Mouse (Mus musculus): Measurements from ENCODE around the gene Cxcl13. TPM values are rescaled to one million over a fixed set of nuclear protein-coding genes. Genes with fewer than 3 reads are reported as not detected.

Cxcl13 gene
- polyA plus RNA-seq, 1 experiment from 2014 or later = not detected

GRCm38 (mm10) chr5:95997276-95997675 lies 40.5 kb downstream of the Cxcl13 start:
- Histone ChIP-seq H3K36me3 (ENCODE audit: poor library complexity, severe bottlenecking) (no peaks in the 10 kb centered on the region), H3K9me3 (replicated peaks) (no peaks in the 10 kb centered on the region), H3K27me3 (no peaks in the 10 kb centered on the region), H3K4me2 (no peak overlapping the region), H3K4me1 (no peaks in the 10 kb centered on the region), H3K27ac (no peak overlapping the region), H3K9ac (no peak overlapping the region), H3K4me3 (no peak overlapping the region)
- 39% methylated on average over 3 of the region's 3 CpGs for WGBS
- ATAC-seq = peak; percentile 77

DNA sequence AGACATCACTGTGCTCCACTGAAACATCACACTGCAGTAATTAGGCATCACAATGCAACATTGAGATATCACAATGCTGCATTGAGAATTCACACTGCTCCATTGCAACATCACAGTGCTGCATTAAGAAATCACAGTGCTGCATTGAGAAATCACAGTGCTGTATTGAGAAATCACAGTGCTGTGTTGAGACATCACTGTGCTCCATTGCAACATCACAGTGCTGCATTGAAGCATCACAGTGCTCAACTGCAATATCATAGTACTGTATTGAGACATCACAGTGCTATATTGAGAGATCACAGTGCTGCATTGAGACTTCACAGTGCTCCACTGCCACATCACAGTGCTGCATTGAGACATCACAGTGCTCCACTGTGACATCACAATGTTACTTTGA lies 46.6 kb downstream of the Cxcl13 start:
- no peak for ATAC-seq
- H3K36me3 ChIP-seq (ENCODE audit: poor library complexity, severe bottlenecking) = no peaks in the 10 kb centered on the region
- H3K27me3 ChIP-seq = no peaks in the 10 kb centered on the region
- no peak overlapping the region for H3K9ac ChIP-seq
- H3K4me1 ChIP-seq = no peaks in the 10 kb centered on the region
- no peak overlapping the region for H3K27ac ChIP-seq
- H3K4me2 ChIP-seq = no peak overlapping the region
- H3K4me3 ChIP-seq = no peak overlapping the region
- H3K9me3 ChIP-seq (replicated peaks) = no peaks in the 10 kb centered on the region

GRCm38 (mm10) chr5:96008274-96008842 lies 51.6 kb downstream of the Cxcl13 start:
- Histone ChIP-seq H3K36me3 (ENCODE audit: poor library complexity, severe bottlenecking) (no peaks in the 10 kb centered on the region), H3K4me1 (no peaks in the 10 kb centered on the region), H3K4me3 (no peak overlapping the region), H3K27ac (no peak overlapping the region), H3K27me3 (no peaks in the 10 kb centered on the region), H3K9ac (no peak overlapping the region), H3K9me3 (replicated peaks) (no peaks in the 10 kb centered on the region), H3K4me2 (no peak overlapping the region)
- 83% methylated on average over 7 of the region's 7 CpGs for WGBS
- ATAC-seq = no peak

GRCm38 (mm10) chr5:96009076-96009475 lies 52.3 kb downstream of the Cxcl13 start:
- WGBS = 75% methylated on average over 1 of the region's 1 CpGs
- no peaks in the 10 kb centered on the region for H3K4me1 ChIP-seq
- H3K36me3 ChIP-seq (ENCODE audit: poor library complexity, severe bottlenecking) = no peaks in the 10 kb centered on the region
- H3K4me3 ChIP-seq = no peak overlapping the region
- H3K27ac ChIP-seq = no peak overlapping the region
- no peak overlapping the region for H3K4me2 ChIP-seq
- no peak overlapping the region for H3K9ac ChIP-seq
- no peaks in the 10 kb centered on the region for H3K27me3 ChIP-seq
- H3K9me3 ChIP-seq (replicated peaks) = no peaks in the 10 kb centered on the region
- ATAC-seq = no peak

Other genes with a start within 250 kb of the Cxcl13 start
- not detected in 2 replicates for gene Gm7978, start 220.8 kb upstream of the Cxcl13 start, polyA plus RNA-seq (2015; fragmentation: Nextera tagmentation; extraction: Ambion mirVana)
- not detected in 2 replicates for gene Gm7982, start 214.9 kb upstream of the Cxcl13 start, polyA plus RNA-seq (2015; fragmentation: Nextera tagmentation; extraction: Ambion mirVana)
- not detected in 2 replicates for gene E330014E10Rik, start 181.0 kb upstream of the Cxcl13 start, polyA plus RNA-seq (2015; fragmentation: Nextera tagmentation; extraction: Ambion mirVana)
- gene Cnot6l, start 207.2 kb downstream of the Cxcl13 start, polyA plus RNA-seq (2015; fragmentation: Nextera tagmentation; extraction: Ambion mirVana) = 12.0 and 12.6 TPM in 2 replicates